Mouse (Mus musculus): Measurements from ENCODE around the gene Gm765.

- TF ChIP-seq CTCF (IDR thresholded peaks at IDR 0.05) (no peak), EP300 (IDR thresholded peaks at IDR 0.05) (no peak)
These were observed 120.6 kb downstream of the Gm765 start for GRCm38 (mm10) chr6:98221970-98222369.
